Mouse (Mus musculus): ENCODE data around the gene Glrx5. TPM values are rescaled to one million over a fixed set of nuclear protein-coding genes. Genes with fewer than 3 reads are reported as not detected.

The Glrx5 gene
- polyA plus RNA-seq, 1 experiment, result 22.5 TPM

DNA sequence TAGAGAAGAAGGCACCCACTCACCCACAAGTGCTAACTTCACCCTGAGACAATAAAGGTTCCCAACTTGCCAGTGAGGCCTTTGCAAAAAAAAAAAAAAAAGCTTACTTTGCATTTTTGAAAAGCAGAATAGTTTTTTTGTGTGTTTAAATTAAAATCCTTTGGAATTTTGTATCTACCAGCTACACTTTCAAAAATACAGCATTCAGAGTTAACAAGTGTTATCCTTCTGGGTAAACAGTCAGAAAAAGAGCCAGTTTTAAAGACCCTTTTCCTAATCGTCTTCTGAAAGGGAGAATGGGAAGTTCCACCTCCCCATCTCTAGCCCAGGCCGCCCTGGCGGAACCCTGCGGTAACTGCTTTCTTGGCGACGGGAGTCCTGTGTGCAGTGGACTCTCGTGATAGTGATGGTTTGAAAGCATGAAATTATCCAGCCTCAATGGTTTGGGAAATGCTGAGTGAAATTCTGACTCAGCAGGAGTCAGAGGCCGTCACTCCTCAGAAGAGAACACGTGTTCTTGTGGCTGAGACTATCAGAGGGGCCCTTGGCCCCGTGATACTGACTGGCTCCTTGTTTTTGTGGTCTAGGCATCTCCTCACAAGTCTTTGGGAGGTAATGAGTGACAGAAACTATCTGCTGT, 6.4 kb upstream of the Glrx5 start:
- Histone ChIP-seq H3K4me1 (ENCODE audit: control insufficient read depth, insufficient read depth, low read length) (peaks cover 26% of the 10 kb centered on the region), H3K27ac (ENCODE audit: insufficient read depth, low read depth, low read length) (peak overlapping the region; percentile 36), H3K4me3 (ENCODE audit: insufficient read depth, low read length) (no peak overlapping the region)
- TF ChIP-seq POLR2A (IDR thresholded peaks at IDR 0.05; ENCODE audit: borderline replicate concordance, low read depth, low read length), result no peak
- TF ChIP-seq CTCF (IDR thresholded peaks at IDR 0.05; ENCODE audit: low read depth, low read length), result no peak

DNA sequence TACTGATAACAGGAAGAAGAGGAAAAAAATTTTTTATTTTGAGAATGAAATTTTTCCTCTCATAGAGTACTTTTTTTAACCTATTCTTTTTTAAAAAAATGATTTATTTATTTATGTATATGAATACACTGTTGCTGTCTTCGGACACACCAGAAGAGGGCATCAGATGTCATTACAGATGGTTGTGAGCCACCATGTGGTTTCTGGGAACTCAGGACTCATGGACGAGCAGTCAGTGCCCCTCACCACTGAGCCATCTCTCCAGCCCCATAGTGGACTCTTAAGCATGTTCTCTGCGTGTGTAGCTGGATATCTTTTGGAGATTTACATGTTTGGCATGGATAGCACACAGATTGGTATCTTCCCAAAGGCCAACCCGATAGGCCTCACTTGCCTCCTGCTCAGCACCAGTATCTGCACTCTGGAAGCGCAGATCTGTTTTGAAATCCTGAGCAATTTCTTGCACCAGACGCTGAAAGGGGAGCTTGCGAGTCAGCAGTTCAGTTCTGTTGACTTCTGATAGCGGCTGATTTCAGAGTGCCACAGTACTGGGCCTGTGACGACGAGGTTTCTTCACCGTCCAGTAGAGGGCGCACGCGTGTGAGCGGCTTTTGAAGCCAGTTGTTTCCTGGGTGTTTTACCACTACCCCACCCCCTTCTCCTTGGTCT, 5.0 kb upstream of the Glrx5 start:
- Histone ChIP-seq H3K4me3 (ENCODE audit: insufficient read depth, low read length) (no peak overlapping the region), H3K27ac (ENCODE audit: insufficient read depth, low read depth, low read length) (peak overlapping the region; percentile 59), H3K4me1 (ENCODE audit: control insufficient read depth, insufficient read depth, low read length) (peaks cover 17% of the 10 kb centered on the region)

DNA sequence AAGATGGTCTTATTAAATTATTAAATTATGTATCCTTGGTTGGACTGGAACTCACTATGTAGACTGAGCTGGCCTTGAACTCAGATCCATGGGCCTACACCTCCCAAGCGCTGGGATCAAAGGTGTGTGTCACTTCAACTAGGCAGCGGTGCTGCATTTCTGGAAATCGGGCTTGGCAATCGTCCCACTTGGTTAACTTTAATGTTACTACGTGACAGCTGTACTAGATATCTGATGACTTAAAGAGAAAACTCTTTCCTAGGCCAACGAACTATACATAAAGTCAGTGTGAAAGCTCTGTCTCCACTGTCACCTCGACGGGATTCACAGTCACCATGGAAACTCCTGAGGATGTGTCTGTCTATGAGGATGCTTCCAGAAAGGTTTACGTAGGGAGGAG, 2.6 kb upstream of the Glrx5 start:
- Histone ChIP-seq H3K27ac (ENCODE audit: insufficient read depth, low read depth, low read length) (no peak overlapping the region), H3K4me1 (ENCODE audit: control insufficient read depth, insufficient read depth, low read length) (peaks cover 24% of the 10 kb centered on the region), H3K4me3 (ENCODE audit: insufficient read depth, low read length) (no peak overlapping the region)
- no peak for TF ChIP-seq CTCF (IDR thresholded peaks at IDR 0.05; ENCODE audit: low read depth, low read length)
- TF ChIP-seq POLR2A (IDR thresholded peaks at IDR 0.05; ENCODE audit: borderline replicate concordance, low read depth, low read length), result no peak

More for the DNA sequence above, 5.0 kb upstream of the Glrx5 start:
- peak; percentile 47 for TF ChIP-seq CTCF (IDR thresholded peaks at IDR 0.05; ENCODE audit: low read depth, low read length)
- TF ChIP-seq POLR2A (IDR thresholded peaks at IDR 0.05; ENCODE audit: borderline replicate concordance, low read depth, low read length), result no peak

DNA sequence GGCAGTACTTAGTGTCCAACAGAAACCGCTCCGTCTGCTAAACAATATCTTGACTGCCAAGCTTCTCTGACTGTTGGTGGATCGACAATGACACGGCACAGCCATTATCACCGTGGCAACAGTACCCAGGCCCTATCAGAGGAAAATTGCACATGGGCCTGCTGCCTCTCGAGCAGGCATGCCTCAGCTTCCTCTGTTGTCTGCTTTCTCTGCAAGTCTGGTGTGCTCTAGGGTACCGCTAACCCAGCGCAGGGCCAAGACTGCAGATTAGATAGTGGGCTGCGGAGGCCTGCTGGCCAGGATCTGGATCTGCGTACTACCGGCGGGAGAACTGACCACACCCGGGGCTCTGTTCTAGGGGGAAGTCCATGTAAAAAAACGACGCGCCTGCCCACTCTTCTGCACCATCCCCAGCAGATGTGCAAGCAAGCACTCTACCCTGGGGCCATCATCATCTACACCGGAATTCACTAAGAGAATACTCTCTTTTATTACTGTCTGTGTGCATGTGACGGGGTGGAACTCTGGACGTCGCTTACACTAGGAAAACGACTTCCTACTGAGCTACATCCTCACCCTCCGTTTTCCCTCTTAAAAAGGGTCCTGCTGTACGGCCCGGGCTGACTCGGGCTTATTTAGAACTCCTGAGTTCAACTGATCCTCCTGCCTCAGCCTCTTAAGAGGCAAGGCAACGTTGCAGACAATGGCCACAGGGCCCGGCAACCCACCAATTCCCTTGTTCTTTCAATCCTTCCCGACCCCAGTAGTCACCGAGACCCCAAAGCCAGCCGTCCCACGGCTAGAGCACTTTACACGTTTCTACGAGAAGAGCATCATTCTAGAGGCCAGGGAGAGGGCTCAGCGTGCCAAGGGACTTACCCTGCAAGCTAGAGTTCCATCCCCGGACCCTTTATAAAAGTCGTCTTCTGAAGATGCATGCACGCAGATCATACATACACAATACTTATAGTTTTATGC, 1.1 kb upstream of the Glrx5 start:
- H3K27ac ChIP-seq (ENCODE audit: insufficient read depth, low read depth, low read length), result peak overlapping the region; percentile 73
- H3K4me1 ChIP-seq (ENCODE audit: control insufficient read depth, insufficient read depth, low read length), result peaks cover 24% of the 10 kb centered on the region
- TF ChIP-seq POLR2A (IDR thresholded peaks at IDR 0.05; ENCODE audit: borderline replicate concordance, low read depth, low read length) (no peak), CTCF (IDR thresholded peaks at IDR 0.05; ENCODE audit: low read depth, low read length) (no peak)
- peak overlapping the region; percentile 75 for H3K4me3 ChIP-seq (ENCODE audit: insufficient read depth, low read length)

DNA sequence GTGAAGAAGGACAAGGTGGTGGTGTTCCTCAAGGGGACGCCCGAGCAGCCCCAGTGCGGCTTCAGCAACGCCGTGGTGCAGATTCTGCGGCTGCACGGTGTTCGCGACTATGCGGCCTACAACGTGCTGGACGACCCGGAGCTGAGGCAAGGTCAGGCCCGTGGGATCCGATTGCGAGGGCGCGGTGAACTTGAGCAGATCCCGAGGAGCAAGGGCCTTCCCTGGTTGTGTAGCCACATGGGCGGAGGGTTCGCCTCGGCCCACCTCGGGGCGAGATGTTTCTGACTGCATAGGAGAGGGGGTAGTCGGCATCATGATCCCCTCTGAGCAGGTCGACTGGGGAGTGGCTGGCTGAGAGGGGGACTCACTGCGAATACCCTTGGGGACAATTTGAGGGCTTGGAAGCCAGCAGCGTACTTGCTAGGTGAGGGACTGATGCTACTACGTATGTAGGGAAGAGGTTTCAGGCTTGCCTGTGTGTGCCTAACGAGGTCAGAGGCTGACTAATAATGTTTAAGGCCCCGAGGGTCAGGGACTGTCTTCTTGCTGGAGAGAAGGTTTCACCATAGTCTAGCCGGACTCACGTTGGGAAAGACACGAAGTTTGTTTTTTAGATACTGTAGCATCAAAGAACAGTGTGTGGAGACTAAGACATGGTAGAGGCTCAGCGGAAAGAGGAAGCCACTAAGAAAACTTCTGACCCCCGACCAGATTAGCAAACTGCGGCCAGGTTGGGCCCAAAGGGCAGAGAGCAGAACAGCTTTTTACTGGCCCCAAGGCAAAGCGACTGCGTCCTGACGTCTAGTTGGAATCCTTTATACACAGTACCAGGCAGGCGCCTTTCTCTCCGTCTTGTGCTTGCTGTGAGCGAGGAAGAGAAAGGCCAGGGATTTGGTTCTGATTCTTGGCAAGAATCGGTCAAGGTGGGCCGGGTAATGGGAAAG, 616 bp downstream of the Glrx5 start:
- peak overlapping the region; percentile 32 for H3K27ac ChIP-seq (ENCODE audit: insufficient read depth, low read depth, low read length)
- H3K4me1 ChIP-seq (ENCODE audit: control insufficient read depth, insufficient read depth, low read length), result peaks cover 30% of the 10 kb centered on the region
- peak overlapping the region; percentile 80 for H3K4me3 ChIP-seq (ENCODE audit: insufficient read depth, low read length)
- TF ChIP-seq POLR2A (IDR thresholded peaks at IDR 0.05; ENCODE audit: borderline replicate concordance, low read depth, low read length) (no peak), CTCF (IDR thresholded peaks at IDR 0.05; ENCODE audit: low read depth, low read length) (no peak)

DNA sequence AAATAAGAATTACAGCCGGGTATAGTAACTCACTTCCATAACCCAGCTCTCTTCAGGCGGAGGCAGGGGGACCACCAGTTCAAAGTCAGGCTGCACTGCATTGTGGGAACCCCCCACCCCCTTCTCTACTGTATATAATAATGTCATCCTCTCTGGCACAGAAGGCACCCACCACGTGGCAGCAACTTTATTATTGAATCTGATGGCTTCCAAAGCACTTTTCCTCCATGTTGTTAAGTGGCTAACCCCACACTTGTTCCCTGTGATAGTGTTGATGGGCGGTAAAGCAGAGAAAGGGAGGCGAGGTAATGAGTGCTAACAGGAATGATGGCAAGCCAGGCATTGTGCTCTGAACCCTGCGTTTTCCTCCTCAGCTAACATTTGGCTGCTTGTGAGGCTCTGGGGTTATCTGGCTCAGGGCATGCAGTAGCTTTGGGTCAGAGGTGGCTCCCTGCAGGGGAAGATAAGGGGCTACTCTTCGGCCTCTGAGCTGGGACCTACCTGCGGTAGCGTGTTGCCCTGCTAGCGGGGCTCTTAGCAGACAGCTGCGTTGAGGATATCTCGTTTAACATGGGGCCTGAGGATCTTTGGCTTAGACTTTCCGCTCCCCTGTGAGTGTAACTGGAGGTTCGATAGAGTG, 1.8 kb downstream of the Glrx5 start:
- Histone ChIP-seq H3K4me3 (ENCODE audit: insufficient read depth, low read length) (peak overlapping the region; percentile 80), H3K27ac (ENCODE audit: insufficient read depth, low read depth, low read length) (no peak overlapping the region), H3K4me1 (ENCODE audit: control insufficient read depth, insufficient read depth, low read length) (peaks cover 27% of the 10 kb centered on the region)
- TF ChIP-seq POLR2A (IDR thresholded peaks at IDR 0.05; ENCODE audit: borderline replicate concordance, low read depth, low read length) (no peak), CTCF (IDR thresholded peaks at IDR 0.05; ENCODE audit: low read depth, low read length) (no peak)

DNA sequence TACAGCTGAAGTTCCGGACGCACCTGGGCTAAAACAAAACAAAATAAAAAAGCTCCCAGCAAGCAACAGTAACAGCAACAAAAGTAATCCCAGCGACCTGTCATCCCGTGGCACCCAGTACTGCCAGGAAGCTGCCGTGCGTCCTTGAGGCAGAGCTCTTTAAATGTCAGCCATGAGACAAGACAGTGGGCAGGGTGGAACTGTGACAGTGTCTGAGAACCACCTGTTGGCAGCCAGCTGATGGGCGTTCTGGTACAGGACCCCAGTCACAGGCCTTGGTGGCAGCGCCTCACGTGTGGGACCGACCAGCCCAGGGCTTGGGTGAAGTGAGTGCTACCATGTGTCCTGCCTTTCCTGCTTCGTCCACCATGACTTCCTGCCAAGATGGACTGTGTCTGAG, 5.7 kb downstream of the Glrx5 start:
- TF ChIP-seq POLR2A (IDR thresholded peaks at IDR 0.05; ENCODE audit: borderline replicate concordance, low read depth, low read length), result no peak
- no peak for TF ChIP-seq CTCF (IDR thresholded peaks at IDR 0.05; ENCODE audit: low read depth, low read length)
- Histone ChIP-seq H3K4me1 (ENCODE audit: control insufficient read depth, insufficient read depth, low read length) (peaks cover 27% of the 10 kb centered on the region), H3K27ac (ENCODE audit: insufficient read depth, low read depth, low read length) (no peak overlapping the region), H3K4me3 (ENCODE audit: insufficient read depth, low read length) (no peak overlapping the region)

DNA sequence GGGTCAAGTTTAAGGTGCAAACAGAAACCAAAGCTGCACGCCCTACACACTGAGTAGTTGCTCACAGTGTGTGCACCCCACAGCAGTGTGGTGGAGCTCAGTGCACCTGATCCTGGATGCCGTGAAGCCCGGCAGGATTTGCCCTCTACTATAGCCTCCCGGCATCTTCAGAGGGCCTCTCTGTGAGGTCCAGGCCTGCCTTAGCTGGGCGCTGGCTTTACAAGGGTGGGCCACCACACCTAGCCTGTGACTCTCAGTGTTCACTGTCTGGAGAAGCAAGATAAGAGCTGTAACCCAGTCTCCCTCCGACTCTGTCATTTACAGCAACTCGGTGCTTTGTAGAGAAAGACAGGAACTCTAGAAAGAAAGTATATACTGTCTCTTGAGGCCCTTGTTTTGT, 6.4 kb downstream of the Glrx5 start:
- H3K27ac ChIP-seq (ENCODE audit: insufficient read depth, low read depth, low read length), result no peak overlapping the region
- TF ChIP-seq POLR2A (IDR thresholded peaks at IDR 0.05; ENCODE audit: borderline replicate concordance, low read depth, low read length) (no peak), CTCF (IDR thresholded peaks at IDR 0.05; ENCODE audit: low read depth, low read length) (no peak)
- no peak overlapping the region for H3K4me3 ChIP-seq (ENCODE audit: insufficient read depth, low read length)
- peaks cover 27% of the 10 kb centered on the region for H3K4me1 ChIP-seq (ENCODE audit: control insufficient read depth, insufficient read depth, low read length)
